Mouse (Mus musculus): ENCODE data around the gene Agpat1.

GRCm38 (mm10) chr17:34597566-34598095, 6.4 kb upstream of the Agpat1 start, which contains the start of gene Ager:
- no peak for TF ChIP-seq HCFC1 (IDR thresholded peaks at IDR 0.05; ENCODE audit: low read depth, low read length)
- no peak for TF ChIP-seq CTCF (conservative IDR thresholded peaks at IDR 0.05 in 1 of 2, IDR thresholded peaks at IDR 0.05 in 1 of 2; ENCODE audit: low read depth in 2 of 2, low read length in 2 of 2)
- no peak for TF ChIP-seq CHD2 (IDR thresholded peaks at IDR 0.05; ENCODE audit: low read length)
- no peak for TF ChIP-seq POLR2A (IDR thresholded peaks at IDR 0.05; ENCODE audit: low read depth, low read length)
- no peak for TF ChIP-seq JUND (conservative IDR thresholded peaks at IDR 0.05; ENCODE audit: low read depth, low read length)
- no peak for TF ChIP-seq ZKSCAN1 (IDR thresholded peaks at IDR 0.05; ENCODE audit: borderline replicate concordance, low read depth, low read length)
- no peak for TF ChIP-seq TCF12 (IDR thresholded peaks at IDR 0.05; ENCODE audit: low read depth, low read length)
